Mouse (Mus musculus) intestine, embryonic 16.5 days (tissue): ENCODE results near the gene Anks1. TPM values are rescaled to one million over a fixed set of nuclear protein-coding genes. Genes with fewer than 3 reads are reported as not detected.

ENCODE experiments used
- ATAC-seq: fragments of 200-750 bp; cut with Nextera tagmentation; 2 replicates; pipeline ENCODE4 v1.8.0; 2017; ENCODE audit warnings: moderate TSS enrichment, moderate library complexity
- H3K27ac ChIP-seq: fragments of 300-500 bp; sonication (generic); 2 replicates; pipeline ENCODE4 v1.5.1; 2014; ENCODE audit warnings: mild to moderate bottlenecking, low read length
- H3K27me3 ChIP-seq: fragments of 300-500 bp; sonication (generic); replicated peaks from 2 replicates; pipeline ENCODE4 v1.6.1; 2014; ENCODE audit warnings: low read length, control low read depth, mixed read lengths; ENCODE audit not compliant: control insufficient read depth, insufficient read depth
- H3K36me3 ChIP-seq: fragments of 300-500 bp; sonication (generic); 2 replicates; pipeline ENCODE4 v1.6.1; 2014; ENCODE audit warnings: low read length, control low read depth; ENCODE audit not compliant: control insufficient read depth, insufficient read depth
- H3K4me1 ChIP-seq: fragments of 300-500 bp; sonication (generic); 2 replicates; pipeline ENCODE4 v1.6.1; 2014; ENCODE audit warnings: low read length, control low read depth, mixed read lengths; ENCODE audit not compliant: control insufficient read depth, insufficient read depth
- H3K4me2 ChIP-seq: fragments of 300-500 bp; sonication (generic); 2 replicates; pipeline ENCODE4 v1.6.1; 2014; ENCODE audit warnings: low read depth, low read length, control low read depth
- H3K4me3 ChIP-seq: fragments of 300-500 bp; sonication (generic); 2 replicates; pipeline ENCODE4 v1.5.1; 2014; ENCODE audit warnings: mild to moderate bottlenecking, low read length
- H3K9ac ChIP-seq: fragments of 300-500 bp; sonication (generic); 2 replicates; pipeline ENCODE4 v1.6.1; 2014; ENCODE audit warnings: low read depth, low read length
- H3K9me3 ChIP-seq: fragments of 300-500 bp; sonication (generic); 2 replicates; pipeline ENCODE4 v1.6.1; 2016; ENCODE audit warnings: low read length, control low read depth; ENCODE audit not compliant: control insufficient read depth
- WGBS: fragments of 180-500 bp; shearing (Covaris S2); extraction: QIAGEN DNeasy Blood & Tissue Kit; methylation state at CpG from one replicate; pipeline ENCODE4 v1.1.7; 2014; 5-methylcytosine and 5-hydroxymethylcytosine counted together
- polyA plus RNA-seq: library from polyadenylated mRNA; unstranded; fragments of >200 nt; fragmentation: Nextera tagmentation; extraction: Ambion mirVana; gene quantifications from 2 replicates; pipeline ENCODE4 v1.2.1, GENCODE M21; 2015

Gene Anks1
- polyA plus RNA-seq, 1 experiment from 2014 or later: 10.0 TPM

DNA sequence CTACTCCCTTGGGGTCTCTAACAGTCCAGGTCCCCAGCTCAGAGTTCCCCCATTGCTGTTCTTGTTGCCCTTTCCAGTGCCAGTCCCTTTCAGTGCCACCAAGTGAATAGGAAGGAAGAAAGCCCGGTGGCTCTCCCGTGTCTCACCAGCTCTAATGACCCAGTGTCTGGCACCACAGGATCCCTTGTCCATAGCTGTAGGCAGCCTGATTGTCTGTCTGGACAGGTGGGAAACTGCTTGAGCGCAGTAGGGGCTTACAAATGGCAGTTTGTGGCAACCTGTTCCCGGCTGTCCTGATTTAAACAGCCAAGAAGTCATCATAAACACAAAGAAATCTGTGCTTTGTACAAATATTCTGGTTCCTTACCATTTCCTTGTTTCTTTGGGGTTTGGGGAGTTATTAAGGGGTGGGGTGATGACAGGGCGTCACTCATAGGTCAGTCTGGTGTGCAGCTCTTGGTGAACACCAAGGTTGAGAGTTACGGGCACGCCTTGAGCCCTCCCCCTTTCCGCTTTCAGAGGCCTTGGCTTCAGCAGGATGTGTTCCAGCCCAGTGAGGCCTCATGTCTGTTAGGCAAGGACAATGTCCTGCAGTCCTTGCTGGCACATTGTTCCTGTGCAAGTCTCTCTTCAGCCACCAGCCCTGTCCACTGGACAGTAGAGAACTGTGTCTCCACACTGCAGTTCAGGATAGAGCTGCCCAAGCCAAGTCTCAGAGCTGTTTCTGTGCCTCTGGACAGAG, 107.1 kb downstream of the Anks1 start:
- no peaks in the 10 kb centered on the region for H3K27me3 ChIP-seq
- 0 out of 2 replicates have a peak overlapping the region, but pooled peaks have one; percentile 12 for H3K9ac ChIP-seq
- peak overlapping the region; percentile 71 for H3K27ac ChIP-seq
- H3K36me3 ChIP-seq: no peaks in the 10 kb centered on the region
- H3K4me3 ChIP-seq: no peak overlapping the region
- 62% methylated on average over 8 of the region's 8 CpGs for WGBS
- no peak overlapping the region for H3K4me2 ChIP-seq
- H3K4me1 ChIP-seq: peaks cover 54% of the 10 kb centered on the region
- H3K9me3 ChIP-seq: no peaks in the 10 kb centered on the region
- ATAC-seq: peak; percentile 52

DNA sequence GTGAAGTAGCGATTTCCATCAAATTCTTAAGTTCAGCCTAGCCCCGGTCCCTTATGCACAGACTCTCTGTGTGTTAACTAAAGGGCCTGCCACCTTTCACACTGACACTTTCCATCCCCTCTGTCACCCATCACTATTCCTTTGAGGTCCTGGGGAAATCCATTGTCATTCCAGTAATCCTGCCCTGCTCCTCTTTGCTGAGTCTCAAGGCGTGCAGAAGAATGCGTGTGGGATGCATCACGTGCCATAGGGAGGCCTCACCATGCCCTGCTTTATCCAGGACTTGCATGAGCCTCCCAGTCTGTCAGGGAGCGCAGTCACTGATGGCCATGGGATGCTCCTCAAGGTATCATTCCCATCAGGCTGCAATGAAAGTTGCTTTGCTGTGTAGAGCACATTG, 109.2 kb downstream of the Anks1 start:
- Histone ChIP-seq H3K27me3 (no peaks in the 10 kb centered on the region), H3K36me3 (no peaks in the 10 kb centered on the region), H3K9ac (no peak overlapping the region), H3K4me1 (peaks cover 49% of the 10 kb centered on the region), H3K9me3 (no peaks in the 10 kb centered on the region), H3K4me2 (no peak overlapping the region), H3K4me3 (no peak overlapping the region), H3K27ac (no peak overlapping the region)
- ATAC-seq: no peak
- 68% methylated on average over 6 of the region's 6 CpGs for WGBS

GRCm38 (mm10) chr17:28018776-28019175, 109.7 kb downstream of the Anks1 start:
- Histone ChIP-seq H3K27me3 (no peaks in the 10 kb centered on the region), H3K4me2 (no peak overlapping the region), H3K36me3 (no peaks in the 10 kb centered on the region), H3K9me3 (no peaks in the 10 kb centered on the region), H3K9ac (no peak overlapping the region), H3K27ac (no peak overlapping the region), H3K4me3 (no peak overlapping the region), H3K4me1 (peaks cover 48% of the 10 kb centered on the region)
- 49% methylated on average over 11 of the region's 11 CpGs for WGBS
- ATAC-seq: no peak

- 69% methylated on average over 21 of the region's 21 CpGs for WGBS
- Histone ChIP-seq H3K4me1 (peaks cover 54% of the 10 kb centered on the region), H3K9ac (no peak overlapping the region), H3K27me3 (no peaks in the 10 kb centered on the region), H3K4me2 (no peak overlapping the region), H3K36me3 (no peaks in the 10 kb centered on the region), H3K4me3 (no peak overlapping the region), H3K9me3 (no peaks in the 10 kb centered on the region), H3K27ac (no peak overlapping the region)
- no peak for ATAC-seq
Observed at GRCm38 (mm10) chr17:28019785-28020696, 110.9 kb downstream of the Anks1 start.

DNA sequence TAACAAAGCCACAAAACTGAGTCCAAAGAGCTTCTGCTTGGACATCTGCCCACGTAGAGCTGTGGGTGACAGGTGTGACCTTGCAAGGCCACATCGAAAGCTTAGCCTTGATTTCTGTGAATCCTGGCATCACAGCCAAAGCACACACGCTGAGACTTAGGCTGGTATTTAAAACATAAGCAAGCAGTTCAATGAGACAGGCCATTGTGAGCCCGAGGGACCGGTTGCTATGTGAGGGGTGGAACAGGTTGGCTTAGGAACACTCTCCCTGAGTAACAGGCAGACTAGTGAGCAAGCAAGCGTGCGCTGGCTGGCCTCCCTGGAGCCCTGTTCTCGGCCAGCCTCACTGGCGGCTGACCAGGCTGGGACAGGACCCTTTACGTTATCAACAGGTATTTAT, 112.8 kb downstream of the Anks1 start:
- no peaks in the 10 kb centered on the region for H3K27me3 ChIP-seq
- H3K4me2 ChIP-seq: no peak overlapping the region
- WGBS: 56% methylated on average over 10 of the region's 10 CpGs
- H3K4me1 ChIP-seq: peaks cover 56% of the 10 kb centered on the region
- peak overlapping the region; percentile 10; the same call in 1 of the 2 replicates for H3K27ac ChIP-seq
- no peak for ATAC-seq
- no peaks in the 10 kb centered on the region for H3K9me3 ChIP-seq
- no peaks in the 10 kb centered on the region for H3K36me3 ChIP-seq
- H3K9ac ChIP-seq: no peak overlapping the region
- no peak overlapping the region for H3K4me3 ChIP-seq

GRCm38 (mm10) chr17:28022854-28023655, 113.9 kb downstream of the Anks1 start:
- no peak overlapping the region for H3K9ac ChIP-seq
- peaks cover 59% of the 10 kb centered on the region for H3K4me1 ChIP-seq
- H3K9me3 ChIP-seq: no peaks in the 10 kb centered on the region
- H3K4me2 ChIP-seq: no peak overlapping the region
- no peaks in the 10 kb centered on the region for H3K36me3 ChIP-seq
- no peaks in the 10 kb centered on the region for H3K27me3 ChIP-seq
- WGBS: 81% methylated on average over 22 of the region's 22 CpGs
- H3K27ac ChIP-seq: no peak overlapping the region
- no peak overlapping the region for H3K4me3 ChIP-seq
- ATAC-seq: no peak

DNA sequence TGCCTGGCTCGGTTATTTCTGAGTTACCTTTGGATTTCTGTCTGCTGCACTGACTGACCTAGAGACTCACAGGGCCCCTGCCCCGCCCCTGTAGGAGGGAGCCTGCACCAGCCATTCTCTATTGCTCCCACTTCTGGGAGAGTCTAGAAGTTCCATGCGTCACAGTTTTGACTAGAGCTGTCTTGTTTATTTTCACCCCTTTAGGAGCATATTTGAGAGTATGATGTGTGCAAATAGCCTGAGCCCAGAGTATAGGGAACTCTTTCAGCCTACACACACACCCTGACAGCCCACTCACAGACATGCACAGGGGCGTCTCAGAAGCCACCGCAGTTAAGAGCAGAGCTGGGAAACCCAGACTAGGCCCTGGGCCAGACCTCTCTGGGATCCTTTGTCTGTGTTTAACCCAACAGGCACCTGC, 116.4 kb downstream of the Anks1 start:
- Histone ChIP-seq H3K27ac (peak overlapping the region; percentile 81), H3K9ac (peak overlapping the region; percentile 35), H3K4me2 (0 out of 2 replicates have a peak overlapping the region, but pooled peaks have one; percentile 3), H3K4me3 (no peak overlapping the region), H3K4me1 (peaks cover 44% of the 10 kb centered on the region), H3K27me3 (no peaks in the 10 kb centered on the region), H3K36me3 (no peaks in the 10 kb centered on the region), H3K9me3 (no peaks in the 10 kb centered on the region)
- 27% methylated on average over 5 of the region's 5 CpGs for WGBS
- peak; percentile 83 for ATAC-seq

DNA sequence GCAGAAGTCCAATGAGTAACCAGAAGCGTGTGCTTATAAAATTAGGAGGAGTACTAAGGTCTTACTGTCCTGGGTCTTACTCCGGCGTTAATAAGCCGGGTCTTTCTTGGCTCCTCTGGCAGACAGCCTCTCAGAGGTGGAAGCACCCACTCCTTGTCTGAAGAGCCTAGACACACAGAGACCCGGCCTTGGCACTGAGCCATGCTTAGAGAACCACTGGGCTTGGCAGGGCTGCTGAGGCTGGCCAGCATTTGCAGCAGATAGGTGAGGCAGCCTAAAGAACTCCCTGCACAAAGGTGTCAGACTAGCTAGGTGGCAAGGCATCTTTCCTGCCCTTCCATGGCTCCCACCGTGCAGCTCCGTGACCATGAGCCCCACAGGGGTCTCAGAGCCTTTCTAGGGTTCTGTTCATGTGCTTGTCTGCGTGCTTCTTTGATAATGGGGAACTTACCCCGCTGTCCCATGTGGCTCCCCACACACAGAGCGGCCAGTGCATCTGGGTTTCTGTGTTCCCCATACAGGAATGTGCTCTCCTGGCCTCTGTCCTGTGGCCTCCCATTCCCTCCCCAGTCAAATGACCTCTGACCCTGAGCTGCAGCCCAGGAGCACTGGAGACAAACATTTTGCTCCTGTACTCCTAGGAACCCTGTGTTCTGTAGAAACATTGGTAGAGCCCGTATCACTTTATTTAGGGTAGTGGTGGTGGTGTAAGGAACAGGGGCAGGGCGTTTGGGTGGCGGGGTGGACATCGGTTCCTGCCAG, 117.2 kb downstream of the Anks1 start:
- Histone ChIP-seq H3K4me1 (peaks cover 44% of the 10 kb centered on the region), H3K27ac (peak overlapping the region; percentile 81), H3K27me3 (no peaks in the 10 kb centered on the region), H3K4me2 (no peak overlapping the region), H3K4me3 (no peak overlapping the region), H3K9me3 (no peaks in the 10 kb centered on the region), H3K36me3 (no peaks in the 10 kb centered on the region), H3K9ac (no peak overlapping the region)
- 64% methylated on average over 14 of the region's 14 CpGs for WGBS
- ATAC-seq: peak; percentile 39
